Mouse (Mus musculus): ENCODE measurements at regions not wholly inside any gene's neighbourhood (a gene's known extent, or its start where the extent isn't known, plus 50 kb on each side); places are given as distances from the start of the nearest gene placed in this dataset.
A peak's percentile ranks its signal among the peaks of the same experiment; 100 is the strongest.

DNA sequence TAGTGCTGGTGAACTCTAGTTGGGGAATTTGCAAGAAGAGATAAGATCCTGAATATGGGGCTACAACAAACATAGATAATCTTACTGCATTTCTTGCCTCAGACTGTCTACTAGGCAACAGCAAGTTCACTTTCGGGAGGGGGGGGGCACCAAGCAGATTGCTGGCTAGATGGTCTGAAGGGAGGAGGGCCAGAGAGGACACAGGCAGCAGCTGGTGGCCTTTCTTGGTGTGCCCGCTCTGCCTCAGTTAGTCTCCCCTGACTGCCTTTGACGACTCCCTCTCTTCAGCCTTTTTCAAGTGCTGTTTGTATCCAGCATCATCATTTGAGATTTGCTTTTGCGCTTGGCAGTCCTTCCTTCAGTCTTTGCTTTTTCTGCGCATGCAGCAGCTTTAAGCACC, 242.2 kb downstream of the 1500009L16Rik start:
- no peak for DNase-seq

DNA sequence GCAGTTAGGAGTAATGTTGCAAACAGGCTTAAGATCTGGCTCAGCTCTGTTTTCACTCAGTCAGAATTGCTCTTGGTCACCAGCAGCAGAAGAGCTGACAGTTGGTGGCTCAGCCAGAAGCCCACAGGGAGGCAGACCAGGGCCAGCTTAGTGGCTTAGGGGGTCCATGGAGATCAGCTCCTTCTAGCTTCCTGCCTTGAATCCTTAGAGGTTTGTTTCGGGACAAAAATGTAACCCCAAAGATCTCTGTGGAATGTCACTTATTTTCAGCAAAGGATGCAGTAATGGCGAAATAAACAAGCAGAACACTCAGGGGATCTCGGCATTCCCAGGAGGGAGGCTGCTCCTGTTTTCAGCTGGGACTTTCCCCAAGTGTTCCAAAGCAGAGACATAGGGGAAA, 247.8 kb downstream of the 1500009L16Rik start:
- DNase-seq: no peak

DNA sequence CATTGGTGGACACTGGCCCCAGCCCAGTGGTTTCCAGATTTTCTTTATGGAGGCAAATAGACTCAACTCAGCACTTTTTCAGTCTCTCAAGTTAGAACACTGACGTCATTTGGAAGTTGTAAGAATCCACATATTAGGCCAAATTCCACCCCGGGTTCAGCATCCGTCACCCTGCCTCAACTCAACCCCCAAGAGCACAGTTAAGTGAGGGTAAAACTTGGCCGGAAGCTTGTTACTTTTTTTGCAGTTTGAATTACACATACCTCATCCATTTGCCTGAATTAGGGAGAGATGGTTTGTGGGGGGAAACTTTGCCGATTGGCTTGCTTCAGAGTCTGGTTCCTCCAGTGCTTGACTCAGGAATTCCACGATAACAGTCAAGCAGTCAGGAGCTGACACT, 251.9 kb downstream of the 1500009L16Rik start:
- no peak for DNase-seq

- no peak for DNase-seq
These were observed 253.9 kb downstream of the 1500009L16Rik start for GRCm38 (mm10) chr10:83976548-83976947.

DNA sequence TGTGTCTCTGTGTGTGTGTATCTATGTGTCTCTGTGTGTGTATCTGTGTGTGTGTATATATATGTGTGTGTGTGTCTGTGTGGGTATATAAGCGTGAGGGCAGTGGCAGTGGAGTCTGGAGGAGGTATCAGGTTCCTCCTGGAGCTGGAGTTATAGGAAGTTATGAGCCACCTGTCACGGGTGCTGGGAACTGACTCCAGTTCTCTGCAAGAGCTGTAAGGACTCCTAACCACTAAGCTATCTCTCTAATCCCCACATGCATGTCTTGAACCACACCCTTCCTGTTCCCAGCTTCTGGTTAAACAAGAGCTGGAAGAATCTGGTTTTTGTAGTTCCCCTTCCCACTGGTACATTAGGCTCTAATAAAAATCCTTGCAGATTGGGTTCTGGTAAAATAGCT, 257.3 kb downstream of the 1500009L16Rik start:
- no peak for DNase-seq

GRCm38 (mm10) chr10:83984697-83985415, 262.2 kb downstream of the 1500009L16Rik start:
- no peak for DNase-seq

DNA sequence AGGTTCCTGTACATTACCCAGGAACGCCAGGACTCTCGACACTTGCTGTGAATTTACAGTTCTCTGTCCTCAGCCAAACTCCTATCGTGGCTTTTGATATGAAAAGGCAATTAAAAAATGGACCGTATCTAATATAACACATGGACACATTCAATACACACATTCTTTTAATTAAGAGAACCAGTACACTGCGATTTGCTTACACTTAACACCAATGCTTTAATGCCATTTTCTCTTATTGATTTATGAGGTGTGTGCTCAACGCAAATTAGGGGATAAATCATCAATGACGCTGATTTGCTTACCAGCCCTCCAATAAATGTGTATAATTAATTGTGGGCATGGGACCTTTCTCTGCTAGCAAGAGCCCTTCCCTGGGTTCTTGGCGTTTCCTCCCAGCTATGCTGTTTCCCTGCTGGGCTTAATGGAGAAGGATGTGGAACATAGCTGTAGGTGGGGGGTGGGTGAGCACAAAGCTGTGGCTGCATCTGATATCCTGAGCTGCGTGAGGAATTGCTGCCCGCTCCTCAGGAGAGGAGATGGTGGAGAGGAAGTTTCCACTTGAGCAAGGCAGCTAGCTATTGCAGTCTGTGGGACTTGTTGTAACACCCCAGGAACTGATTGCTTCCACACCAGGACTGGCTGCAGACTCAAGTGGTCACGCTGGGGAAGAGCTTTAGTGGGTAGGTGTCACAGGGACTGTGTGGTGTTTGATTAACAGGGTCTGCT, 270.1 kb downstream of the 1500009L16Rik start:
- no peak for DNase-seq

DNA sequence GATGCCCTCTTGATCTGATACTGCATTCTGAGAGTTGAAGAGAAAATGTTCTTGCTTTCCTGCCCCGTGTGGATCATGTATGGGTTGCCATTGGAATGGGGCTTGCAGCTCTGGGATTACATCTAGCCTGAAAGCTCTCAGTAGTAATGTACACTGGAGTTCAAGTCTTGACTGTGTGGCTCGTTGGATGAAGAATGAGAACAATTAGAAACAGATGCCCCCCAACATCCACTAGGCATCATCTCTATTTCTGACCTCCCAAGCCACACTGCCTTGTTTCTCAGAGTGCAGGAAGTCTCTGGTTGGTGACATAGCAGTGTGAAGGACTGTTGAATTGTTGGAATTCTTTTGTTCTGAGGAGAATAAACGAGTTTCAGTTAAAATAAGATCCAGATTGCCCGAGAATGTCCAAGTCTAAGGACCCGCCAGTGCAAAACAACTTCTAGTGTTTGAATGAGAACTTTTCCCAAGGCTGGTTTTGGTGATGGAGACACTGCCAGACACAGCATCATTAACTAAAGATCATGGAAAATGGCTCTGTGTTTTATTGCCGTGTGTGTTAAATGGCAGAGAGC, 272.4 kb downstream of the 1500009L16Rik start:
- DNase-seq: no peak

GRCm38 (mm10) chr10:83995913-83996312, 273.2 kb downstream of the 1500009L16Rik start:
- no peak for DNase-seq

- DNase-seq: no peak
These were observed 273.8 kb downstream of the 1500009L16Rik start for GRCm38 (mm10) chr10:83996489-83996888.

- DNase-seq: no peak
These were observed 278.0 kb downstream of the 1500009L16Rik start for GRCm38 (mm10) chr10:84000436-84001208.

GRCm38 (mm10) chr10:84002744-84003143, 280.1 kb downstream of the 1500009L16Rik start:
- no peak for DNase-seq

DNA sequence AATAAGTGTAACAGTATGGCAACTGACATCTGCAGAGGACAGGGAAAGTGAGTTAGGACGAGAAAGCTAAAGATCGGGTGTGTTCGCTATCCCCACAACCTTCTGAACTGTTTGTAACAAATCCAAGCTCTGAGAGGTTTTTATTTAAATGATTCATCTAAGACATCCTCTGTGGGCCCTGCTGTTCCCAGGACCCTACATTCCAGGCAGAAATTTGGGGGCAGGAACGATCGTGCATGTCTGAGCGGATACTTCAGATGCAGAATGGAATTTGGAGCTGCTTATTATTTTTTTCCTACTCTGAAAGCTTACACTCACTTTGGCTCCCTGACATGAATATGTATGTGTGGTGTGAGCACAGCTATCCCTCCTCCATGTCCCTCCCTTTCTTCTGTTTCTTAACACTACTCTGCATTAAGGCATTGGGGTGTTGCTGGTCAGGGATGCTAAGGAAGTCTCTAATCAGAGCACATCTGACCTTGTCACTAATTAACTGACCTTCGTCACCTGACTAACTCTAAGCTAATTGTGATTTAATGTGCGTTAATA, 281.0 kb downstream of the 1500009L16Rik start:
- DNase-seq: no peak

DNA sequence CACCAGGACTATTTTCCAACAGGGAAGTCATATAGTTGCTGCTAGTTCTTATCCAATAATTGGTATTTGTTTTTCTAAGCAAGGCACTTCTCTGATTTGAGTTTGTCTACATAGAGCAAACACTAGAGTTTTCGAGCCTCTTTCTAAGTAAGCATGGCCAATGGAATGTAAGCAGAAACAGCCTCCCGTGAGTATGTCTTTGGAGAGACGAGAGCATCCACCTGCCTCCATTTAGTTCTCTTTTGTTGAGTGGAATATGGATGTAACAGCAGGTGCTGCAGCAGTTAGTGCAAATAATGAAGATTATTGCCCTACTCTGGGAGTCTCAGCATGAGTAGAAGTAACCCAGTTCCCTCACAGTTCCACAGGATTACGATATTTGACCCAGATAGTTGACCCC, 286.3 kb downstream of the 1500009L16Rik start:
- no peak for DNase-seq

DNA sequence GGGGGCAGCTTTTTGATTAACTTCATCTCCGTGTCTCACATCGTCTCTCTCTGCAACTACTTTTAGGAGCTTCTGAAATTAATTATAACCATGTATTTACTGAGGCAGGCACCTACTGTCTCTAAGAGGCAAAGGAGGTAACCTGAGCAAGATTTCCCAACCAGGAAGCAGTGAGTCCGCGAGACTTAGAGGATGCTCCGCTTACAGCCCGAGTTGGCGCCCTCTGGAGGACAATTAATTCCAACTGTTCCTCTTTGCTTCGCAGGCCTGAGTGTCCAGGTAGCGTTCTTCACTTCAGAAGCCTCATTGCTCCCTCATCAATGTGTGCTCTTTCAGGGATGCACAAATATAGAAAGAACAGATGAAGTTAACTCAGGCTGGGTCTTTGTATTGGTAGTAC, 296.7 kb downstream of the 1500009L16Rik start:
- DNase-seq: peak; percentile 13 to 52

GRCm38 (mm10) chr10:84020023-84020620, 297.5 kb downstream of the 1500009L16Rik start:
- peak in 1 of 2 experiments; percentile 36 for DNase-seq

DNA sequence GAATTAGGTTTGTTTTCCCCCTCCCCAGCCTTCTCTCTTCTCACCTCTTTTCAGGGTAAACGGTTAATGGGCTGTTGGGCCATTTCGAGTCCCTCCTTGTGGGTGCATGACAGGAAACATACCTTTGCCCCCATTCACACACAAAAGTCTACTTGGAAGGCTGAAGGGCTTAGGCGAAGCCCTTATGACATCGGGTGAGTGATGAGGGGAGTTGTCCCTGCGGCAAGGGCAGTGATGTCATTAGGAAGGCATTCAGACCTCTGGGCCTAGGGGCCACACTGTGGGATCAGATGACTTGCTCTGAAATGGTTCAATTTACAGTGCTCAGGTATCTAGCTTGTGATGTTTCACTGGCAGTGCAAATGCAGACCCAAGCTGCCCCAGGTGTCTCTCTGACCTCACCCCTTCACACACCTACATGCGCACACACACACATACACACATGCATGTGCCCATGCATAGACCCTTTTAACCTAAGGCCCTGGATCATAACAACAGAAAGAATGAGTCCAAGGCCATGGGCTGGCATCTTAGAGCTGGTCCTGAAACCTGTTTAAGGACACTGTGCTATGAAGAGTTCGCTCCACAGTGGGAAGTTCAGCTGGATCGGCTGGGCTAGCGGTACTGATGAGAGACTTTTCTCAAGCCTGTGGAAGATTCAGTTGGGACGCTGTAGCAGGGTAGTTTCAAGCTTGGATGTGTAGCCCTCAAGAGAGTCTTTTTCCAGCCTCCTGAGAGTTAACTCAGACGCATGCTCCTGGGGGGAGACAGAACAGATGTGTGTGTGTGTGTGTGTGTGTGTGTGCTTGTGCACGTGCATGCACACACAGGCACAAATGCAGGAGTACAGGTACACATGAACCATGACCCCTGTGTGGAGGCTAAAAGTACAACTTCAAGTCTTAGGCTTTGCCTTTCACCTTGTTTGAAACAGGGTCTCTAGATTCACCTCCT, 298.8 kb downstream of the 1500009L16Rik start:
- DNase-seq: no peak

DNA sequence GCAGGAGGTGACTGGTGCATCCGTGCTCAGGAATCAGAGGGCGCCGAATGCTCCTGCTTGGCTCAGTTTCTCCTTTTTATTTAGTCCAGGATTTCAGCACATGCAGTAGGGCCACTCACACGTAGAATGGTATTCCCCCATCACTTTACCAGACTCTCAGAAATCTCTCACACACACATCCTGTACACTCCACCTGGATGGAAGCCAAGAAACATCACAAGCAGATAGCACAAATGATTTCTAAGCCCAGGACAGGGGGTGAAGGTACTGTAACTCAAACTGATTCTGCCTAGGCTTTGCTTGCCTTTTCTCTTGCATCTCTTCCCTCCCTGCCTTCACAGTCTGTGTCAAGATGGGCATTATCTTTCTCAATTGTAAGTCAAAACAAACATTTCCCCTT, 301.6 kb downstream of the 1500009L16Rik start:
- DNase-seq: no peak

DNA sequence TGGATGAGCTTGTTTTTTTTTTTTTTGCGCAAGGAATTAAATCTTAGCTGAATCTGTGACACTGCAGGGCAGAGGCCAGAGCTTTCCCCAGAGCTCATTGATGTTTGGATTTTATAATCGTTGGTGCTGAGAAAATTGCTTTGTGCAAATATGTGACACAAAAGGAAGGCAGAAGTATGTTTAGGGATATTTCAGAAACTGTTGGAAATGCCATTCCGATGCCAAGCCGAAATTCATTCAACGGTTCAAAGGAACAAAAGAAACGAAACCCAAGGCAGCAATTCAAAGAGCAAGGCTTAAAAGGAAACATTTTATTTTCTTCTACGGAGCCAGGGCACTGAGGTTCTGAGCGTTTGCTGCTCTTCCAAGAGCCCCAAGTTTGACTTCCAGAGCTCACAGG, 302.2 kb downstream of the 1500009L16Rik start:
- DNase-seq: no peak

DNA sequence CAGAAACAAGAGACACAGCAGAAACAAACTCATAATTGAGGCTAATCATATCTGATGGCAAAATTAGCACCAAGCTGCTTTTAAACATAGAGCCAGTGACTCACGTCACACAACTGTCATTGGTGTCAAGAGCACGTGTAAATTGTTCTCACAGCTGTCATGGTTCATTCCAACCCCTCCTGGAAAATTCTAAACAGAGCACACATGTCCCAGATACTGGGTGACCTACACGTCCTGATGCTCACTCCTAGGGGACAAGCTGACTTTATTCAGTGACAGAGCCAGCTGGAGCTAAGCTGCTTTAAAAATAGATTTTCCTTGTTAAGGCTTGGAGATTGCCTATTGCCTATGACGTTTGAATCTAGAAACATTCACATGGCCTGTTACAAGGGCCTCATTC, 304.1 kb downstream of the 1500009L16Rik start:
- no peak for DNase-seq
